Mouse (Mus musculus): ENCODE measurements at regions not wholly inside any gene's neighbourhood (a gene's known extent, or its start where the extent isn't known, plus 50 kb on each side); places are given as distances from the start of the nearest gene placed in this dataset.

DNA sequence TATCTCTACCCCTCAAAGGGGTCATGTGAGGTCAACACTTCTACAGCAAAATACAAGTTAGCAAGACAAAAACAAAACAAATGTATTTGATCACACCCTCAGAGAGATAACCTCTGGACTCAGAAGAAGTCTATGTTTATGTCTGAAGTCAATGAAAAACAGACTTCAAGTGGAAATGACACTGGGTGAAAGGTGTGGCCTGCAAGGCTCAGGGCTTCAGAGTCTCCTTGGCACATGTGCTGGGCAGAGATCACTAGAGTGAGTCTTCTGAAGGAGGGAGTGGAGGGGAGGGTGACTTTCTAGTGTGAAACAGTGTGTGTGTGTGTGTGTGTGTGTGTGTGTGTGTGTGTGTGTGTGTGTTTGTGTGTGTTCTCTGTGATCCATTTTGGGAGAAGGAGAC lies 68.2 kb downstream of the Il12a start:
- no peak overlapping the region for H3K9ac ChIP-seq
- H3K4me3 ChIP-seq (replicated peaks): no peak overlapping the region
- ATAC-seq (ENCODE audit: low read depth) (no peak), DNase-seq (no peak)
- H3K9me3 ChIP-seq (replicated peaks): no peaks in the 10 kb centered on the region
- no peak overlapping the region for H3K4me2 ChIP-seq
- H3K27me3 ChIP-seq: no peaks in the 10 kb centered on the region
- no peak overlapping the region for H3K27ac ChIP-seq
- H3K4me1 ChIP-seq (replicated peaks): peaks cover 10% of the 10 kb centered on the region
- H3K36me3 ChIP-seq: no peaks in the 10 kb centered on the region

DNA sequence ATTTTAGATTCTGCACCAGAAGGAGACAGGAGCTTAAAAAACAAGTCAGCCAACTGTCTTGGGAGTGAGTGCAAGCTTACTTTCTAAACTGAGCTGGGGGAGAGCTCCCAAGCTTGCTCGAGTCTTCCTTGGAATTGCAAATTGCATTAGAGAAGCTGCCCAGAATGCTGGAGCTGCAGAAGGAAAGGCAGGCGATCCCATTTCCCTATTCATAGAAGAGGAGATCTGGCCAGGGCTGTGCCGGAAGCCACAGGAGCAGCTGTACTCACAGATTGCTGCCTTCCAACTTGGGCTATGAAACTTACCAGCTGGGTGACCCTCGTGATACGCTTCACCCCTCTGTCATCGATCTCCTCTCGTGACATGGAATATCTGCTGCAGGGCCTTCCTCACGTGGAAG lies 68.9 kb downstream of the Il12a start:
- H3K4me2 ChIP-seq: no peak overlapping the region
- no peaks in the 10 kb centered on the region for H3K36me3 ChIP-seq
- H3K4me1 ChIP-seq (replicated peaks): peaks cover 10% of the 10 kb centered on the region
- no peak for DNase-seq
- no peak for ATAC-seq (ENCODE audit: low read depth)
- no peaks in the 10 kb centered on the region for H3K9me3 ChIP-seq (replicated peaks)
- WGBS (ENCODE audit: insufficient replicate concordance): 19% methylated on average over 8 of the region's 8 CpGs
- H3K27ac ChIP-seq: no peak overlapping the region
- no peaks in the 10 kb centered on the region for H3K27me3 ChIP-seq
- no peak overlapping the region for H3K4me3 ChIP-seq (replicated peaks)
- no peak overlapping the region for H3K9ac ChIP-seq

DNA sequence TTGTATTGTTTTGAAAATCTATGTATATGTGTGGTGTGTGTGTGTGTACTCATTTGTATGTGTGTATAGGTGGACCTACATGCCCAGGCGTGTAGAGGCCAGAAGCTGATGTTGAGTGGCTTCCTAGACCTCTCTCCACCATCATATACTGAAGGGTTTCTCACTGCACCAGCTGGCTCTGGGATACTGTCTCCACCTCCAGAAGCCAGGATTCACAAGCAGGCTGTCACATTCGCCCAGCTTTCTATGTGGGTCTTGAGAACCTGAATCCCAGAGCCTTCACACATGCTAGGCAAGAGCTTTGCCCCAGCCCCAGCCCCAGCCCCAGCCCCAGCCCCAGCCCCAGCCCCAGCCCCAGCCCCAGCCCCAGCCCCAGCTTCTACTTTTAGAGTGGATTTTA lies 70.4 kb downstream of the Il12a start:
- DNase-seq (no peak), ATAC-seq (ENCODE audit: low read depth) (no peak)
- no peaks in the 10 kb centered on the region for H3K36me3 ChIP-seq
- H3K27me3 ChIP-seq: no peaks in the 10 kb centered on the region
- peaks cover 10% of the 10 kb centered on the region for H3K4me1 ChIP-seq (replicated peaks)
- 33% methylated on average over 2 of the region's 2 CpGs for WGBS (ENCODE audit: insufficient replicate concordance)
- H3K27ac ChIP-seq: no peak overlapping the region
- no peak overlapping the region for H3K4me3 ChIP-seq (replicated peaks)
- H3K9ac ChIP-seq: no peak overlapping the region
- no peaks in the 10 kb centered on the region for H3K9me3 ChIP-seq (replicated peaks)
- H3K4me2 ChIP-seq: no peak overlapping the region

DNA sequence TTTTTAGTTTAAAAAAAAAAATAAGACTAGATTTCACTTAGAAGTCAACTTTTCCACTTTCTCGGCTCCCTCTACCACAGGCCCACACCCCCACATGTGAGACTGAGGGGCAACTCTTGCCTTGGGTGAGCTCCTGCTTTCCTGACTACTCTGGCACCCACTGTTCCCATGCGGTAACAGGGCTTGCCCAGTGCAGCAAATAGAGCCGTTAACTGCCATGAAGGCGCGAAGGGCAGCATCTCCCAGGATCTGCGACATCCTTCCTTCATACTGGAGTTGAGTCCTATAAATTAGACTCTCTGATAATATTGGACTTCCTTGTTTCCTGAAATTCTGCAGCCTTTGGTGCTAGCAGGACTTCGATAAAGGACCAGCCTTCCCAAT lies 70.8 kb downstream of the Il12a start:
- no peak overlapping the region for H3K27ac ChIP-seq
- H3K4me2 ChIP-seq: peak overlapping the region; percentile 32

DNA sequence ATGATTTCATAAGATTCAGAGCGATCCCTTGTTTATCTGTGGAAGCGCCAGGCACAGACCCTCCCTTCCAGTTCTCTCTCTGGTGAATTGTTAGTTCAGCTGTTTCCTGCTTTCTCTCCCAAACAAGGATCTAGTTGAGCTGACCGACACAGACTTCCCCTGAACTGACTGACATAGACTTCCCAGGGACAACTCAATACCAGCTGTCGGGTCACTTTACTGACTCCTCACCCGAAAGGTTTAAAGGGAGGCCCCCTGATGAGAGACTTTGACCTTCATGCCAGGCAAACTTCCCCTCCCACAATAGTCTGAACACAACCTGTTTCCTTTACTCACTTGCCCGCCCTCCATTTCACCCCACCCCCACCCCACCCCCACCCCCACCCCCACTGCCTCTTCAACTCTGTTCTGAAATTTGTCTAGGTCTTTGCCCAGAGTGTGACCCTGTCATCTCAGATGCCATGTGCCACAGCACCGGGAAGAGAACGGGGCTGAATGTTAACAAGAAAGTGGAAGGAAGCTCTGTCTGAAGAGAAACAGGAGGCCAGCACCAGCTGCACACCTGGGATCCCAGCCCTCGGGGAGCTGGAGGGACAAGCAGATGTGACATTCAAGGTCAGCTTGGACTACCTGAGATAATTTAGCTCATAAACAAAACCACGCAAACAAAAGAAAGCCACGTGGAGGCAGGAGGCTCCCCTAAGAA lies 71.3 kb downstream of the Il12a start:
- ATAC-seq (ENCODE audit: low read depth): no peak
- Histone ChIP-seq H3K9ac (no peak overlapping the region), H3K27ac (no peak overlapping the region), H3K4me1 (replicated peaks) (peaks cover 10% of the 10 kb centered on the region), H3K9me3 (replicated peaks) (no peaks in the 10 kb centered on the region), H3K27me3 (no peaks in the 10 kb centered on the region), H3K4me3 (replicated peaks) (no peak overlapping the region), H3K4me2 (peak overlapping the region; percentile 32), H3K36me3 (no peaks in the 10 kb centered on the region)
- no peak for DNase-seq
- 15% methylated on average over 11 of the region's 11 CpGs for WGBS (ENCODE audit: insufficient replicate concordance)

More for the DNA sequence above, 70.8 kb downstream of the Il12a start:
- ATAC-seq (ENCODE audit: low read depth): no peak
- Histone ChIP-seq H3K9ac (no peak overlapping the region), H3K4me3 (replicated peaks) (no peak overlapping the region), H3K27me3 (no peaks in the 10 kb centered on the region), H3K9me3 (replicated peaks) (no peaks in the 10 kb centered on the region), H3K4me1 (replicated peaks) (peaks cover 10% of the 10 kb centered on the region), H3K36me3 (no peaks in the 10 kb centered on the region)
- WGBS (ENCODE audit: insufficient replicate concordance): 32% methylated on average over 7 of the region's 7 CpGs
- DNase-seq: no peak

DNA sequence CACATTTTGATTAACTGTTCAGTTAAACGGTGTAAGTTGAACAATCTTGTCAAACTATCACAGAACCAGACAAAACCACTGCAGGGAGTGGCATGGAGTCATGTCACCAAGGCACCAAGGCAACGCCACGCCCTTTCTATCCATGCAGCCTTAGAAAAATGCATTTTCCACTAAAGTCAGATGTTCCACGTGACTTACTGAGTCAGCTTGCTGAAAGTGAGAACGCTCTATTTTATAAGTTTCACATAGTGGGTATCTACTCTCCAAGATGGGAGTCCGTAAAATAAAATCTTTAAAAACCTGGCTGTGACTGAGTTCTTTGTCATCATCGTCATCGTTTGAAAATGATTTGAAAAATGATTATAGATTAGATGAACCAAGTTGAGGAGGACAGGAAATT lies 72.5 kb downstream of the Il12a start:
- Histone ChIP-seq H3K36me3 (no peaks in the 10 kb centered on the region), H3K27me3 (no peaks in the 10 kb centered on the region), H3K27ac (no peak overlapping the region), H3K4me3 (replicated peaks) (no peak overlapping the region), H3K9ac (no peak overlapping the region), H3K9me3 (replicated peaks) (no peaks in the 10 kb centered on the region), H3K4me1 (replicated peaks) (peaks cover 10% of the 10 kb centered on the region), H3K4me2 (no peak overlapping the region)
- 69% methylated on average over 8 of the region's 8 CpGs for WGBS (ENCODE audit: insufficient replicate concordance)
- DNase-seq (no peak), ATAC-seq (ENCODE audit: low read depth) (no peak)

DNA sequence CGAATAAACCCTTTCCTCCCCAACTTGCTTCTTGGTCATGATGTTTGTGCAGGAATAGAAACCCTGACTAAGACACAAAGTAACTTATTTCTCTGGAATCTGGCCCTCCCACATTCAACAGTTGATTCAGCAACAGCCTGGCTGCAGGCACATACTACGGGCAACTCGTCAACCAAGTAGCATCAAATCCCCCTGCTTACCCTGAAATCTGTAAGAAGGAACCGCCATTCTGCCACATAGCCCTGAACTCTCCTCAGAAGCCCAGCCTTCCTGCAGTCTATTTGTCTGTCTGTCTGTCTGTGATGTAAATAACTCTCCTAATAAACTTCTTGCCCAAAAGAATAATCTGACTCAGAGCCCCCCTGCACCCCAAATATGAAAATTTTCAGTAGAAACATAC lies 73.9 kb downstream of the Il12a start:
- ATAC-seq (ENCODE audit: low read depth) (no peak), DNase-seq (no peak)
- H3K36me3 ChIP-seq: no peaks in the 10 kb centered on the region
- no peak overlapping the region for H3K9ac ChIP-seq
- peaks cover 10% of the 10 kb centered on the region for H3K4me1 ChIP-seq (replicated peaks)
- H3K9me3 ChIP-seq (replicated peaks): no peaks in the 10 kb centered on the region
- 68% methylated on average over 4 of the region's 4 CpGs for WGBS (ENCODE audit: insufficient replicate concordance)
- no peak overlapping the region for H3K4me3 ChIP-seq (replicated peaks)
- no peak overlapping the region for H3K27ac ChIP-seq
- no peaks in the 10 kb centered on the region for H3K27me3 ChIP-seq
- no peak overlapping the region for H3K4me2 ChIP-seq

DNA sequence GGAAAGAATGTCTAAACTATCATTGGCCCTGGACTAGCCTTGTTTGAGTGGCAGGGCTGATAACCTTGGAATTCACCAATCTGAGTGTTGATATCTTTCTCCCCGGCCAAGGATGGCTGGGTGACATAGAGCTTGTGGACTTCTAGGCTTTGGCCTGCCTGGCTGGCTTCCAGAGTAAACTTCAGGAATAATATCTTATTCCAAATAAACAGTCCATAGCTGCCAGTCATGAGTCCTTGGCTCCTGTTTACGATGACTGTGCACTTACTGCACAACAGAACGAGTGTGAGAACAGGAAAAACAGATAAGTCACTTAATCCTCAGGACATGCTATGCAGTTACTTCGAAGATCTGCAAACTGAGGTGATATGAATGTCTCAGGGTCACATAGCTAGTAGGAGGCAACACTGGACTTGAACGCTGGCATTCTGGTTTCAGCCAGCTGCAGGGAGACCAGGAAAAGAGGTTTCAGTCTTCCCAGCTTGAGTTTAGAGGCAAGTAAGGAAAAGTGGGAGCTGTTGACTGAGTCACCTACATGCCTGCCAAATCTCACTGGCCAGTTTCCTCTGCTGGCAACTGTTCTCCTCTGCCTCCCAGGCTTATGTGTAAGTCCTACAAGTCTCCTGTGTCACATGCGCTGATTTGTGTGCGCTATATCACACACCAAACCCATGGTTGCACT lies 74.6 kb downstream of the Il12a start:
- Histone ChIP-seq H3K4me1 (replicated peaks) (peaks cover 10% of the 10 kb centered on the region), H3K27me3 (no peaks in the 10 kb centered on the region), H3K9me3 (replicated peaks) (no peaks in the 10 kb centered on the region), H3K4me3 (replicated peaks) (no peak overlapping the region), H3K4me2 (no peak overlapping the region), H3K27ac (no peak overlapping the region), H3K9ac (no peak overlapping the region), H3K36me3 (no peaks in the 10 kb centered on the region)
- no peak for DNase-seq
- WGBS (ENCODE audit: insufficient replicate concordance): 44% methylated on average over 7 of the region's 7 CpGs
- no peak for ATAC-seq (ENCODE audit: low read depth)

DNA sequence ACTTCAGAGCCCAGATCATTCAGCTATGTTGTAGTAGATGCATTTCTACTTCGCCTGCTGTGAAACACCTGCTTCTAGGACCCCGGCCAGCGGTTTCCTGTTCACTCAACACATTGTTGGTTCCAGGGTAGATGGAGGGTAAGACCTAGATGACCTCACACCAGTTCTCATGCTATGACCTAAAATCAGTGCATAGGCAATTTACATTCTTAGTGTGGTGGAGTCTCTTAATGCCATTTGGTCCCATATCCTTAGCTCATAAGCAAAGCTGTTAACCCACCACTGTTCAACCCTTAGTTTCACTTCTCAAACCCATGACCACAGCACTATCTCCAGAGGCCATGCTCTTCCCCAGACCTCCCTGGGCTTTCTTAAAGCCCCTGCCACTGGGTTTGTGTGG lies 81.1 kb downstream of the Il12a start:
- no peaks in the 10 kb centered on the region for H3K4me1 ChIP-seq (replicated peaks)
- no peaks in the 10 kb centered on the region for H3K27me3 ChIP-seq
- no peak for ATAC-seq (ENCODE audit: low read depth)
- H3K27ac ChIP-seq: no peak overlapping the region
- H3K9ac ChIP-seq: no peak overlapping the region
- 68% methylated on average over 3 of the region's 3 CpGs for WGBS (ENCODE audit: insufficient replicate concordance)
- H3K4me3 ChIP-seq (replicated peaks): no peak overlapping the region
- no peak overlapping the region for H3K4me2 ChIP-seq
- no peak for DNase-seq
- H3K9me3 ChIP-seq (replicated peaks): no peaks in the 10 kb centered on the region
- H3K36me3 ChIP-seq: no peaks in the 10 kb centered on the region

DNA sequence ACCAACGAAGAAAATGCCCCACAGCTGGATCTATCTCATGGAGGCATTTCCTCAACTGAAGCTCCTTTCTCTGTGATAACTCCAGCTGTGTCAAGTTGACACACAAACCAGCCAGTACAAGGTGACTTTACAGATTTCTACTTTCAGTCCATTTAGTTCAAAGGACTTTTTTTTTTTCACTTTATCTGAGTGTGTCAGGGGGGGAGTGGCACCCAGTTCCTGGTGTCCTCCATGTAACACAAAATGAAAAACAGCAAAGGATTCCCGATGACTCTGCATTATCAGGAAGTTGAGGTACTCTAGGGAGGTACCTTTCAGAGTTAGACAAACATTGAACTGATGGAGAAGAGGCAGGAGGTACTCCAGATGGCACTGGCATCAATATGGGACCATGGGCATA lies 87.4 kb downstream of the Il12a start:
- 10% methylated on average over 2 of the region's 2 CpGs for whole genome bisulfite sequencing (ENCODE audit: insufficient replicate concordance)
- ATAC-seq (ENCODE audit: low read depth): peak; percentile 41; the same call in 1 of the 2 replicates
- peak; percentile 7 for DNase-seq

DNA sequence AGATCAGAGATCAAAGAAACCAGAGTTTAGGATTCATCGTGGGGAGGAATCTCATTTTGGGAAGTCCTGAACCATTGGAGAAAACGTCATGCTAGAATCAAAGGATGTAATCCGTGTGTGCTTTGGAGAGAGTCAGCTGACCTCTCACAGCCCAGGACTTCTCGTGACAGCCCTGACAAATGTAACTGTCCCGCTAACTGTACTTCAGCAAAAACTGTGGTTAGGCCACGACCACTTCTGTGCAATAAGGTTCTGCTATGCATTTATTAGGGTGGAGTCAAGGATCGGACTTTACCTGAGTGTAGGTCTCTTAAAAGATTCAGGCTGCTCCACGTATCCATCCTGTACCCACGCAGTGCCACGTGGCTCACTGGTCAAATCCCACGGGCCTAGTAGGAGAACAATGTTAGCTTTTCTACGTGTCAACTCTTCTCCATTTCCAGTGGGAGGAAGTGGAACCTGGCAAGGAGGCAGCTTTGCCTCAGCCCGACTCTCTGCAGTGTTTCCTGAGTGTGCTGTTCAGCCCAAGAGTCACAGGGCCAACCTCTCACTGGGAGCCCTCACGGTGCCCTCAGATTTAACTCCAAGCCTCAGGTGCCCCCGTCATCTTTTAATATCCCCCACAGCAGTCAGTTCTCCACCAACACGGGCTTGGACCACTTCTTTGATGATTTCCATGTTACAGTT lies 88.1 kb downstream of the Il12a start:
- Histone ChIP-seq H3K27ac (no peak overlapping the region), H3K9ac (no peak overlapping the region), H3K4me3 (replicated peaks) (no peak overlapping the region), H3K9me3 (replicated peaks) (no peaks in the 10 kb centered on the region), H3K36me3 (no peaks in the 10 kb centered on the region), H3K27me3 (no peaks in the 10 kb centered on the region), H3K4me1 (replicated peaks) (no peaks in the 10 kb centered on the region; the same call in none of the 2 replicates), H3K4me2 (no peak overlapping the region)
- no peak for DNase-seq
- ATAC-seq (ENCODE audit: low read depth): no peak
- WGBS (ENCODE audit: insufficient replicate concordance): 50% methylated on average over 16 of the region's 16 CpGs

More for the DNA sequence above, 87.4 kb downstream of the Il12a start:
- Histone ChIP-seq H3K9ac (no peak overlapping the region), H3K4me3 (replicated peaks) (no peak overlapping the region), H3K27ac (no peak overlapping the region), H3K4me1 (replicated peaks) (no peaks in the 10 kb centered on the region; the same call in 1 of the 2 replicates), H3K27me3 (no peaks in the 10 kb centered on the region), H3K4me2 (no peak overlapping the region), H3K9me3 (replicated peaks) (no peaks in the 10 kb centered on the region), H3K36me3 (no peaks in the 10 kb centered on the region)

Measured in liver, embryonic 13.5 days (tissue).